Mouse (Mus musculus): ENCODE results near the gene Pkn2. TPM values are rescaled to one million over a fixed set of nuclear protein-coding genes. Genes with fewer than 3 reads are reported as not detected.

The Pkn2 gene
- polyA plus RNA-seq (2014; fragmentation: Illumina TruSeq; extraction: RNeasy Lipid Tissue Mini Kit (QIAGEN cat#74804); ENCODE audit: low read depth, low replicate concordance), result 98.3 TPM

GRCm38 (mm10) chr3:142881872-142882623 is at the start of gene Pkn2:
Pkn2 (minus strand) TSS chr3:142882004.

GRCm38 (mm10) chr3:142764995-142765777 is 116.6 kb downstream of the Pkn2 start, which contains the start of gene Gtf2b:
Gtf2b (plus strand) TSS chr3:142765045.

Other genes with a start within 250 kb of the Pkn2 start
- 416 TPM for gene Kyat3, start 181.0 kb downstream of the Pkn2 start, polyA plus RNA-seq (2014; fragmentation: Illumina TruSeq; extraction: RNeasy Lipid Tissue Mini Kit (QIAGEN cat#74804); ENCODE audit: low read depth, low replicate concordance)
- gene Gtf2b, start 117.0 kb downstream of the Pkn2 start, polyA plus RNA-seq (2014; fragmentation: Illumina TruSeq; extraction: RNeasy Lipid Tissue Mini Kit (QIAGEN cat#74804); ENCODE audit: low read depth, low replicate concordance), result 69.8 TPM

All from kidney, adult 10 weeks (tissue).